Mouse (Mus musculus): Measurements from ENCODE around the gene Olfr1309.

The Olfr1309 gene

DNA sequence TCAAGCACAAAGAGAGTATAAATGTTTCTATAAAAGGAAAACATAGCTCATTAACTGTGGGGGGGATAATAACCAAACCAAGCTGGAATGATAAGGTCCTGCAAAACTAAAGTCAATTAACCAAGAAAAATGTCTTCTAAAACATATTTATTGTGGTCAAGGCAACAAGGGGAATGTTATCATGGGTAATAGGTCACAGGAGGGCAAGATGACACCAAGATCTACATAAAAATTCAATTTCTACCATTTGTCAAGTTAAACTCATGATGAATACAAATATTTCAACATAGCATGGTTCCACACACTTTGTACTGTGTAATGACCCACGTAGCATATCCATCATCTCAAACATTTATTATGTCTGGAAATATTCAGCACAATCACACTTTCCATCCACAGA lies at the start of gene Olfr1309:
Gene Olfr1309 (minus strand): TSS at position 101 of the 400 bp plus-strand sequence.
- no peak for DNase-seq

DNA sequence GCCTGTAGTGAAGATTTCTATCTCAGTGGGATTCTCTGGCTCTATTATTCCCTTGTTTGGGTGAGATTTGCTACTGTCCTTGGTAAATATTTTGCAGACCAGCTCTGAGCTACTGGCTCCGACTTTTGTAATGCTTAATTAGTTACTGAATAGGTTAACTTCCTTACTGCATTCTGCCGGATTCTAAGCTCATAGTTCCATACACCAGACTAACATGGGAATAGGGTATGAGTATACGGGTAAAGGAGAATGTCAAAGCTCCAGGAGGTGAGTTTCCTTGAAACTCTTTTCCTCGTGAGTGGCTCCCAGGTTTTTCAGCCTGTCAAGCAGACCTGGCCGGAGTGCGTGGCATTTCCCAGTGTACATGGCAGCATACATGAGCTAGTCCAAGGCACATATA lies 36.9 kb upstream of the Olfr1309 start:
- DNase-seq, result peak; percentile 4

DNA sequence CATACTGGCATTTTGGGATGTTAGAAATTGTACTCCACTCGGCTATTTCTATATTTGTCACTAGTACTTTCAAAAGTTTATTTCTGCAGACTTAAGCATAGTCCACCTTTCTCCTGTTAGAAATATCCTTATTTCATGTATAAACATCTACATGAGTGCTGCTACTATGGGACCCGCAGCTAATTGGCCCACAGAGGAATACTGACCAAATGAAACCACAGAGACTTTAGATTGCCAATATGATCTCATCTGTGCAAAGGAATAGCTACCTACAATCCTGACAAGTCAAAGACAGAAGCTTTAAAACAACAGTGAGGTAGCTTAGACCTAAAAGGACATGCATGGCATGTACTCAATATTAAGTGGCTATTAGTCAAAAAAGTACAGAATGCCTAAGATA lies 34.2 kb upstream of the Olfr1309 start, which contains the start of gene Olfr1311:
Gene Olfr1311 (minus strand): TSS at position 101 of the 400 bp plus-strand sequence.
- DNase-seq, result no peak

DNA sequence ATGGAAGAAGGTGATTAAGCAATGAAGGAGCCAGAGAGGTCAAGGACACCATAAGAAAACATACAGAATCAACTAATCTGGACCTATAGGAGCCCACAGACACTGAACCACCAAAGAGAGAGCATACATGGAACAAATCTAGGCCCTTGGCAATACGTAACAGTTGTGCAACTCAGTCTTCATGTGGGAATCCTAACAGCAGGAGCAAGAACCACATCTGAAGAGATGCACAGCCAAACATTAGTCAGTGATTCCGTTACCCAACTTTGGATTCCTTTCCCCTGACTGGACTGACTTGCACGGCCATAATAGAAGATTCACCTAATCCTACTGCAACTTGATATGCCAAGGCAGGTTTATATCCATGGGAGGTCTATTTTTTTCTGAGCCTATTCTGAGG lies 24.8 kb upstream of the Olfr1309 start:
- DNase-seq, result no peak

DNA sequence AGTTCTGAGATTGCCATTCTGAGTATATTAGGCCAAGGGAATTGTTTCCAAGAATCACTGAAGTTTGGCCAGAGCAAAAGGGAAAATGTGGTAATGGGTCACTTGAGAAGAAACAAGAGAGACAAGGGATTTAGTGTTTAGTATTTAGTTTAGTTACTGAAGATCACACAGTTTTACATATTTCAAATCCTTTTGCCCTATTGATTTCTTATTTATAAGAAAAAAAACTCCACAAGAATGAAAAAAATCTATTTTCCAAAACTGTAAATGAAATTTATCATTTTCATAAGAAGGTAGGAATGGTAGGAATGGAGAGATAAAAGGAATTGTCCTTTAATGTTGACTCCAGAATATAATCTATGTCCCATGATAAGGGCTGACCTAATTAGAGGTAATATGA lies 22.5 kb upstream of the Olfr1309 start, which contains the start of gene Olfr1310:
Gene Olfr1310 (minus strand): TSS at position 101 of the 400 bp plus-strand sequence.
- DNase-seq, result no peak

DNA sequence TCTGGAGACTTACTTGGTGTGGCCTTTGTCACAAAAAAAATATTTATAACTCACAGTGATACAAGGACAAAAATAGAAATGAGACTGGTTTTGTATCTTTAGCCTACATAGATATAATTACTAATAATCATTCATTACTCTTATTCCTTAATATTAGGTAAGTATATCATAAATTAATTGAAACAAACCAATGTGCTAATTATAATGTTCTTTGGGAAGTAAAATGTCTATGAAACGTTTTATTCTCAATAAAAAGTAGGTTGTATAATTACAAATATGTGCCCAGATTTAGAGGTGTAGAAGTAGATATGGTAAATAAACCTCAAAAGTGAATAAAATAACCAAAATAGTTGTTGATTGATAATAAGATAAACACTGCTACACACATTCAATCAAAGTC lies 25.2 kb downstream of the Olfr1309 start, which contains the start of gene Olfr1308:
Gene Olfr1308 (minus strand): TSS at position 101 of the 400 bp plus-strand sequence.
- DNase-seq, result no peak

DNA sequence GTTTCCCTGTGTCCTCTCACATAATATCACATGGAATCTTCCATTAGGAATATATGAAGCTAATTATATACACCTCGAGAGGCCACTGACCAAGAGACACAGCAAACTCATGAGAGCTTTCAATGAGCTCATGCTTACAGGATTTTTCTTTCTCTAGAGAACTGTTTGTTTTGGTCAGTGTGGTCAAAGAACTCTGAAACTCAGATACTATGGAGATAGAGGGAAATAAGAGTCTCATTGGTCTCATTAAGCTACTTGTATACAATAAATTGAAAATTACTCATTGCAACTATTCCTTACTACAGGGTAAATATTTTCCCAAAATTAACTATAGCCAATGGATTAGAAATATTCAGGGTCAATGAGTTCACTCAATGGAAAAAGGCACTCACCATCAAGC lies 40.7 kb downstream of the Olfr1309 start, which contains the start of gene Olfr1307:
Gene Olfr1307 (minus strand): TSS at position 101 of the 400 bp plus-strand sequence.
- no peak for DNase-seq
